Mouse (Mus musculus) T-helper 17 cell (primary cell): ENCODE results near the gene Tmem82.

ENCODE experiments used
- in situ Hi-C, 2 experiments: fragments of 300-600 bp; cut with MboI, MseI; formaldehyde crosslinking; loops; 1 replicate in 1 of 2; 2 replicates in 1 of 2; pipeline ENCODE4 v1.15.1; 2025; ENCODE audit warnings: high pct_unique_total_duplicates in 2 of 2

Gene Tmem82

GRCm38 (mm10) chr4:141619299-141619883 lies 958 bp upstream of the Tmem82 start:
- in situ Hi-C loops: loop anchor here in 1 of 2 experiments (5.0 kb wide), 1 partner anchor 163 kb away; no protein-coding TSS in a partner anchor

GRCm38 (mm10) chr4:141617863-141618564 lies 419 bp downstream of the Tmem82 start:
- in situ Hi-C loops: loop anchor here in 1 of 2 experiments (5.0 kb wide), 1 partner anchor 164 kb away; no protein-coding TSS in a partner anchor

GRCm38 (mm10) chr4:141617299-141617698 lies 1.1 kb downstream of the Tmem82 start:
- in situ Hi-C loops: loop anchor here in 1 of 2 experiments (5.0 kb wide), 1 partner anchor 165 kb away; no protein-coding TSS in a partner anchor

GRCm38 (mm10) chr4:141616811-141617210 lies 1.6 kb downstream of the Tmem82 start:
- in situ Hi-C loops: loop anchor here in 1 of 2 experiments (5.0 kb wide), 1 partner anchor 165 kb away; no protein-coding TSS in a partner anchor

- in situ Hi-C loops: loop anchor here in 1 of 2 experiments (5.0 kb wide), 1 partner anchor 167 kb away; no protein-coding TSS in a partner anchor
Measured at GRCm38 (mm10) chr4:141614946-141615345, 3.5 kb downstream of the Tmem82 start.

GRCm38 (mm10) chr4:141609538-141609937 lies 8.9 kb downstream of the Tmem82 start:
- in situ Hi-C loops: no loop called here

GRCm38 (mm10) chr4:141605861-141606260 lies 12.6 kb downstream of the Tmem82 start, which contains the start of gene Fblim1:
TSS of gene Fblim1 (minus strand) at chr4:141606096.
- in situ Hi-C loops: no loop called here

- in situ Hi-C loops: no loop called here
Measured at GRCm38 (mm10) chr4:141605421-141605820, 13.0 kb downstream of the Tmem82 start.

- in situ Hi-C loops: no loop called here
Measured at GRCm38 (mm10) chr4:141604493-141604892, 13.9 kb downstream of the Tmem82 start.

- in situ Hi-C loops: no loop called here
Measured at GRCm38 (mm10) chr4:141603921-141604320, 14.5 kb downstream of the Tmem82 start.

GRCm38 (mm10) chr4:141602523-141603223 lies 15.8 kb downstream of the Tmem82 start:
- in situ Hi-C loops: no loop called here

- in situ Hi-C loops: no loop called here
Measured at GRCm38 (mm10) chr4:141601148-141601862, 17.1 kb downstream of the Tmem82 start.

- in situ Hi-C loops: no loop called here
Measured at GRCm38 (mm10) chr4:141600364-141600763, 18.1 kb downstream of the Tmem82 start.

GRCm38 (mm10) chr4:141599251-141600141 lies 18.9 kb downstream of the Tmem82 start:
- in situ Hi-C loops: no loop called here

- in situ Hi-C loops: no loop called here
Measured at GRCm38 (mm10) chr4:141598894-141599250, 19.6 kb downstream of the Tmem82 start.

GRCm38 (mm10) chr4:141598199-141598893 lies 20.1 kb downstream of the Tmem82 start:
- in situ Hi-C loops: no loop called here

- in situ Hi-C loops: no loop called here
Measured at GRCm38 (mm10) chr4:141596700-141597328, 21.6 kb downstream of the Tmem82 start.

GRCm38 (mm10) chr4:141595605-141596268 lies 22.7 kb downstream of the Tmem82 start:
- in situ Hi-C loops: no loop called here

- in situ Hi-C loops: no loop called here
Measured at GRCm38 (mm10) chr4:141595138-141595537, 23.3 kb downstream of the Tmem82 start.
